Mouse (Mus musculus) midbrain, embryonic 10.5 days (tissue): Measurements from ENCODE around the gene Adgrv1. TPM values are rescaled to one million over a fixed set of nuclear protein-coding genes. Genes with fewer than 3 reads are reported as not detected.

ENCODE experiments used
- DNase-seq: peaks from one replicate; pipeline ENCODE4 v3.0.0-alpha.2; 2017; ENCODE audit warnings: low spot score
- H3K27ac ChIP-seq: fragments of 300-500 bp; sonication (generic); replicated peaks from 2 replicates; pipeline ENCODE4 v1.5.1; 2016; ENCODE audit warnings: mild to moderate bottlenecking
- H3K27me3 ChIP-seq: fragments of 300-500 bp; sonication (generic); 2 replicates; pipeline ENCODE4 v1.6.1; 2016; ENCODE audit warnings: low read depth, mild to moderate bottlenecking; ENCODE audit not compliant: poor library complexity, severe bottlenecking
- H3K36me3 ChIP-seq: fragments of 300-500 bp; sonication (generic); 2 replicates; pipeline ENCODE4 v1.6.1; 2016; ENCODE audit warnings: mild to moderate bottlenecking, moderate library complexity
- H3K4me1 ChIP-seq: fragments of 300-500 bp; sonication (generic); 2 replicates; pipeline ENCODE4 v1.6.1; 2016
- H3K4me3 ChIP-seq: fragments of 300-500 bp; sonication (generic); 2 replicates; pipeline ENCODE4 v1.5.1; 2016; ENCODE audit warnings: mild to moderate bottlenecking, moderate library complexity
- H3K9me3 ChIP-seq: fragments of 300-500 bp; sonication (generic); replicated peaks from 2 replicates; pipeline ENCODE4 v1.6.1; 2016; ENCODE audit warnings: mild to moderate bottlenecking
- WGBS: fragments of 180-500 bp; shearing (Covaris S2); methylation state at CpG from one replicate; pipeline ENCODE4 v1.1.7; 2016; 5-methylcytosine and 5-hydroxymethylcytosine counted together
- polyA plus RNA-seq: library from polyadenylated mRNA; unstranded; fragments of >200 nt; fragmentation: Nextera tagmentation; extraction: Ambion mirVana; gene quantifications from 2 replicates; pipeline ENCODE4 v1.2.1, GENCODE M21; 2016

Gene Adgrv1
- polyA plus RNA-seq, 1 experiment from 2014 or later, result 47.3 TPM

- no peak overlapping the region for H3K27ac ChIP-seq
- H3K4me1 ChIP-seq, result no peaks in the 10 kb centered on the region
- no peak for DNase-seq
- no peak overlapping the region for H3K4me3 ChIP-seq
- H3K36me3 ChIP-seq, result peaks cover 96% of the 10 kb centered on the region
- H3K9me3 ChIP-seq, result no peaks in the 10 kb centered on the region
- WGBS, result 89% methylated on average over 3 of the region's 3 CpGs
- H3K27me3 ChIP-seq, result no peaks in the 10 kb centered on the region
Measured at GRCm38 (mm10) chr13:81441412-81441811, 191.5 kb downstream of the Adgrv1 start.

GRCm38 (mm10) chr13:81439390-81440025 is 193.4 kb downstream of the Adgrv1 start:
- Histone ChIP-seq H3K27ac (no peak overlapping the region), H3K36me3 (peaks cover 94% of the 10 kb centered on the region), H3K9me3 (no peaks in the 10 kb centered on the region), H3K27me3 (no peaks in the 10 kb centered on the region), H3K4me1 (no peaks in the 10 kb centered on the region), H3K4me3 (no peak overlapping the region)
- DNase-seq, result peak; percentile 65
- WGBS, result 54% methylated on average over 12 of the region's 12 CpGs

- Histone ChIP-seq H3K36me3 (peaks cover 96% of the 10 kb centered on the region), H3K9me3 (no peaks in the 10 kb centered on the region), H3K27ac (no peak overlapping the region), H3K4me3 (no peak overlapping the region), H3K27me3 (no peaks in the 10 kb centered on the region), H3K4me1 (no peaks in the 10 kb centered on the region)
- DNase-seq, result no peak
- 79% methylated on average over 8 of the region's 8 CpGs for WGBS
Measured at GRCm38 (mm10) chr13:81437088-81437487, 195.9 kb downstream of the Adgrv1 start.

GRCm38 (mm10) chr13:81426896-81427755 is 205.8 kb downstream of the Adgrv1 start:
- Histone ChIP-seq H3K27ac (no peak overlapping the region), H3K36me3 (peaks cover 90% of the 10 kb centered on the region), H3K27me3 (no peaks in the 10 kb centered on the region), H3K4me3 (no peak overlapping the region), H3K4me1 (no peaks in the 10 kb centered on the region), H3K9me3 (no peaks in the 10 kb centered on the region)
- 79% methylated on average over 15 of the region's 15 CpGs for WGBS
- peak; percentile 38 for DNase-seq

GRCm38 (mm10) chr13:81425111-81425510 is 207.8 kb downstream of the Adgrv1 start:
- no peak overlapping the region for H3K4me3 ChIP-seq
- no peaks in the 10 kb centered on the region for H3K27me3 ChIP-seq
- H3K27ac ChIP-seq, result no peak overlapping the region
- peaks cover 88% of the 10 kb centered on the region for H3K36me3 ChIP-seq
- 78% methylated on average over 6 of the region's 6 CpGs for WGBS
- no peak for DNase-seq
- H3K4me1 ChIP-seq, result no peaks in the 10 kb centered on the region
- H3K9me3 ChIP-seq, result no peaks in the 10 kb centered on the region

- H3K27ac ChIP-seq, result no peak overlapping the region
- H3K36me3 ChIP-seq, result peaks cover 88% of the 10 kb centered on the region
- H3K9me3 ChIP-seq, result no peaks in the 10 kb centered on the region
- H3K4me1 ChIP-seq, result no peaks in the 10 kb centered on the region
- no peak overlapping the region for H3K4me3 ChIP-seq
- H3K27me3 ChIP-seq, result no peaks in the 10 kb centered on the region
- no peak for DNase-seq
- WGBS, result 73% methylated on average over 4 of the region's 4 CpGs
Measured at GRCm38 (mm10) chr13:81424002-81424401, 209.0 kb downstream of the Adgrv1 start.

- Histone ChIP-seq H3K4me1 (no peaks in the 10 kb centered on the region), H3K27me3 (no peaks in the 10 kb centered on the region), H3K36me3 (peaks cover 90% of the 10 kb centered on the region), H3K4me3 (no peak overlapping the region), H3K9me3 (no peaks in the 10 kb centered on the region), H3K27ac (no peak overlapping the region)
- WGBS, result 90% methylated on average over 1 of the region's 1 CpGs
- DNase-seq, result no peak
Measured at GRCm38 (mm10) chr13:81407881-81408460, 225.0 kb downstream of the Adgrv1 start.

- no peak for DNase-seq
- Histone ChIP-seq H3K27ac (no peak overlapping the region), H3K36me3 (peaks cover 87% of the 10 kb centered on the region), H3K4me1 (no peaks in the 10 kb centered on the region), H3K9me3 (no peaks in the 10 kb centered on the region), H3K4me3 (no peak overlapping the region), H3K27me3 (no peaks in the 10 kb centered on the region)
- 92% methylated on average over 3 of the region's 3 CpGs for WGBS
Measured at GRCm38 (mm10) chr13:81402826-81403225, 230.1 kb downstream of the Adgrv1 start.

- Histone ChIP-seq H3K27me3 (no peaks in the 10 kb centered on the region), H3K4me1 (no peaks in the 10 kb centered on the region), H3K27ac (no peak overlapping the region), H3K36me3 (peaks cover 87% of the 10 kb centered on the region), H3K4me3 (no peak overlapping the region), H3K9me3 (no peaks in the 10 kb centered on the region)
- no peak for DNase-seq
- WGBS, result 72% methylated on average over 2 of the region's 2 CpGs
Measured at GRCm38 (mm10) chr13:81402191-81402590, 230.8 kb downstream of the Adgrv1 start.

- 92% methylated on average over 1 of the region's 1 CpGs for WGBS
- peaks cover 88% of the 10 kb centered on the region for H3K36me3 ChIP-seq
Measured at GRCm38 (mm10) chr13:81401742-81402141, 231.2 kb downstream of the Adgrv1 start.

GRCm38 (mm10) chr13:81385597-81386362 is 247.2 kb downstream of the Adgrv1 start:
- Histone ChIP-seq H3K27me3 (no peaks in the 10 kb centered on the region), H3K27ac (no peak overlapping the region), H3K9me3 (no peaks in the 10 kb centered on the region), H3K36me3 (peaks cover 64% of the 10 kb centered on the region), H3K4me1 (no peaks in the 10 kb centered on the region), H3K4me3 (no peak overlapping the region)
- 90% methylated on average over 4 of the region's 4 CpGs for WGBS
- no peak for DNase-seq

More at GRCm38 (mm10) chr13:81401742-81402141, 231.2 kb downstream of the Adgrv1 start:
- Histone ChIP-seq H3K4me1 (no peaks in the 10 kb centered on the region), H3K27ac (no peak overlapping the region), H3K4me3 (no peak overlapping the region), H3K9me3 (no peaks in the 10 kb centered on the region), H3K27me3 (no peaks in the 10 kb centered on the region)
- no peak for DNase-seq

GRCm38 (mm10) chr13:81381835-81382234 is 251.1 kb downstream of the Adgrv1 start:
- Histone ChIP-seq H3K4me1 (no peaks in the 10 kb centered on the region), H3K27me3 (no peaks in the 10 kb centered on the region), H3K4me3 (no peak overlapping the region), H3K36me3 (peaks cover 70% of the 10 kb centered on the region), H3K27ac (no peak overlapping the region), H3K9me3 (no peaks in the 10 kb centered on the region)
- no peak for DNase-seq
- WGBS, result 90% methylated on average over 4 of the region's 4 CpGs
